Mouse (Mus musculus) lung, postnatal 36 days (tissue): ENCODE results near the gene Cdkn1c.

Source experiments
- DNase-seq: peaks from one replicate; pipeline ENCODE4 v3.0.0; 2022; ENCODE audit warnings: mixed read lengths

Cdkn1c gene

GRCm38 (mm10) chr7:143433331-143433730 is 27.5 kb downstream of the Cdkn1c start:
- DNase-seq, result no peak

GRCm38 (mm10) chr7:143432631-143433030 is 28.2 kb downstream of the Cdkn1c start:
- DNase-seq, result no peak

- DNase-seq, result no peak
Measured at GRCm38 (mm10) chr7:143428814-143429499, 31.9 kb downstream of the Cdkn1c start.

DNA sequence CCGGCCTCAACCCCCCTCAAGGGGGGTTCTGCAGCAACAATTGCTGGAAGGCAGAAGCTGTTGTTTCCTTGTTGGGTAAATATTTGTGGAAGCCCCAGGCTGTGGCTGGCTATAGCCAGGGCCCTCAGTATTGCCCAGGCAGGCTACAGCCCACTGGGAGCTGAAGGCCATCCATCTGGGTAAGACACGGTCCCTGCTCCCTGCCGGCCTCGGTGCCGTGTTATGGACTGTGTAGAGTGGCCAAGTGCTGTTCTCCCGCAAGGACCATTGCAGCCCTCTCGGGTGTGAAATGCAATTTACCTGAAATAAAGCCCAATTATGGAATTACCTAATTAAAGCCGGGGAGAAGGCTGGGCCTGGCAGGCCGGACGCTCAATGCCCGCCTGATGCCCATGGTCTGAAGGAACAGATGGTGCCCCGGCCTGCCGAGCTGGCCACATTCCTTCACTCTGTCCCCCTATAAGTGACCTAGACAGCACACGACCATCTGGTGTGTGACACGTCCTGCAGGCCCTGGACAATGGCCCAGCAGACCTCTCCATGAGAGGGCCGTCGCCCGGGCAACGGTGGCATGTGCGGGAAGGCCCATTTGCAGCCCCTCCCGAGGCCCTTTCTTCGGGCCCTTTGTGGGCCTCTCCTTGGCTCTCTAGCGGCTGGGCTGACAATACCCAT is 32.6 kb downstream of the Cdkn1c start:
- no peak for DNase-seq

DNA sequence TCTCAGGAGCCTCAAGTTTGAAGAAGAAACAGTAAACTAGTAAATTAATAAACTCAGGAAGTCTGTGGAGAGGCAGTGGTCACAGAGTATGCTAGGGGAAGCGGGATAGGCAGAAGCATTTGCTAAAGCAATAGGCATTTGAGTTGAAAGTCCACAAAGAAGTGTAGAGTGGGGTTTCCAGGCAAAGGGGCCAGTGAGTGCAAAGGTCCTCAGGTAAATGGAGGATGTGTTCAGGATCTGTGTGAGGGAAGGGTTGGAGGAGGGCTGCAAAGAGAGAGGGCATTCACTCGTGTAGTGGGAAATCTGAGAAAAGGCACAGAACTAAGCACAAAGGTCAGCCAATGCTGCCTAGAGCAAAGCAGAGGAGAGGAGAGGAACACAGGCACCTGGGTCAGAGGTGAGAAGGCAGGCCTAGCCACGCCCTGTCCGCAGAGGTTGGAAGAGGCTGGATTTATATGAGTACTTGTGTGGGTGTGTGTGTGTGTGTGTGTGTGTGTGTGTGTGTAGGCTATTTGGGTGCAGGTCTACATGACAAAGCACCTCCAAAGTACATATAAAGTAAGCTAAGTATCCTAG is 41.2 kb downstream of the Cdkn1c start:
- no peak for DNase-seq

DNA sequence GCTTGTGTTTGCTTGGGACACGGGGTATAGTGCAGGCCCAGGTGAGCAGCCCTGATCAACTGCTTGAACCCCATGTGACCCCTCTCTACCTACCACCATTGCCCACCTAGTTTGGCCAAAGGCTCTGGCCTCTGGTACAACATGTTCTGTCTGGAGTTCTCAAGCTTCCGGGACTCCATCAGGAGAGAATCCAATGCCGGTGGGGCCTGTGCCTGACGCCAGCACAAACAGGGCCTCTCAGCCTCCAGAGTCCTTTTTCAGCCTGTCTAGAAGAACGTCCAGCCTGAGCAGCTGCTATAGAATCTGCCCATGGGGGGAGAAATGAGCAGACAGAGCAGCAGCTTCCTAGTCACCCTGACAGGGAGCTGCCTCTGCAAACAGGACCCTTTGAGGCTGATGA is 43.0 kb downstream of the Cdkn1c start:
- DNase-seq, result no peak

- DNase-seq, result no peak
Measured at GRCm38 (mm10) chr7:143416406-143416805, 44.4 kb downstream of the Cdkn1c start.

DNA sequence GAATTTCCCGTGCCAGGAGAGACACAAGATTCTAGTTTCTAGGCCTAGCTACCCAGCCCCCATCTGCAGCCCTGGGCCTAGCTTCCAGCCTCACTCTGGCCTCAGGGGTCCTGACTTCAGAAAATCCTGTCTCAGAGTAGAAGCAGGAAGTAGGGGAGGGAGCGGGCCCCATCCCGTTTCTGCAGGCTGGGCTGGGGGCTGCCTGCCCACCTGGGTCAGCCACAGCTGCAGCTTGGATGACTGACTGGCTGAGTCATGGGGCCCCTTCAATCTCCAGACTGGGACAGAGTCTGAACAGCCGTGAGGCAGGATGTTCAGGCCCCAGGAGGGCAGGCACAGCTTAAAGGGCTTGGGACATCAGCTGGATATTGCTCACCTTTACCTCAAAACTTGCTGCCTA is 45.8 kb downstream of the Cdkn1c start:
- no peak for DNase-seq

DNA sequence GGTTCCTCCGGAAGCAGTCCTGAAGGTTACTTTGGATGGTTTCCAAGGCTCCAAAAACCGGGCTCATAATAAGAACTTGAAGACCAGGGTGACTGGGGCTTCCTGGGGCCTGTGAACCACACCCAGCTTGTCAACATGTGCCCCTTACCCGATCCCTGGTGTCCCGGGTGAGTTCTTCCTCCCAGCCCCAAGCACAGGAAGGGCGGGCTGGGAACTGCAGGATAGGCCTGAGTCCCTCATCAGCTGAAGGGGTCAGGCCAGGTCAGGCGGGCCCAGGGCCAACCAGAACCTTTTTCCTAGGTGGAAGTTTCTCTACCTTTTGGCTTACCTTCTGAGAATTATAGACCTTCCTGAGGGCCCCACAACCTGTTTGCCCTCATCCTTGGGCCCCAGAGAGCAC is 48.2 kb downstream of the Cdkn1c start:
- DNase-seq, result peak; percentile 26

GRCm38 (mm10) chr7:143408615-143409021 is 52.2 kb downstream of the Cdkn1c start:
- peak; percentile 70 for DNase-seq
